Mouse (Mus musculus): Measurements from ENCODE around the gene Nipal1. TPM values are rescaled to one million over a fixed set of nuclear protein-coding genes. Genes with fewer than 3 reads are reported as not detected.
A peak's percentile ranks its signal among the peaks of the same experiment; 100 is the strongest.

Nipal1 gene
- polyA plus RNA-seq, 1 experiment from 2014 or later = 40.0 TPM

DNA sequence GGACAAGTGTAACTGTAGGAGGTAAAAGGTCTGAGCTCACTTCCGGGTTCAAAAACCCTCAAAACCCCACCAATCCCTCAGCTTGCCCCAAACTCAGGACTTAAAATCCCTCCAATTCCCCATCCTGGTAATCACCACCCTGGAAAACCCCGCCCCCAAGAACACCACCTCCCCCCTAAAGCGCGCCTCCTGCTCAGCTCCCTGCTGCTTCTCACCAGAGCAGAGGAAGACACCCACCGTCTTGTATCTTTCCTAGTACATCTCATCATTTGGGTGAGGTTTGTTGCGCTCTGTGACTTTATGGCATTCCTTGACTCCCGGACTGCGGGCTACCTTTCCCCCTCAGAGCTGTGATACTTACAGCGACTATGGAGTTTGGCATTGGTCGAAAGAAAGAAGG, 59.1 kb downstream of the Nipal1 start:
- whole genome bisulfite sequencing = 73% methylated on average over 10 of the region's 10 CpGs
- Histone ChIP-seq H3K27ac (ENCODE audit: low read depth, low read length) (no peak overlapping the region), H3K4me2 (replicated peaks; ENCODE audit: low read depth) (no peak overlapping the region), H3K9me3 (ENCODE audit: control insufficient read depth) (no peaks in the 10 kb centered on the region), H3K36me3 (ENCODE audit: control insufficient read depth, insufficient read depth) (no peaks in the 10 kb centered on the region), H3K4me3 (ENCODE audit: low read depth, low read length) (no peak overlapping the region), H3K9ac (ENCODE audit: low read depth, low read length) (no peak overlapping the region), H3K4me1 (replicated peaks; ENCODE audit: control insufficient read depth, insufficient read depth, low read length) (0 out of 2 replicates have a peak, but pooled peaks cover 5% of the 10 kb centered on the region), H3K27me3 (replicated peaks; ENCODE audit: control insufficient read depth, insufficient read depth, low read length) (no peaks in the 10 kb centered on the region)
- no peak for ATAC-seq
- TF ChIP-seq CTCF (IDR thresholded peaks at IDR 0.05; ENCODE audit: low read depth) = no peak

DNA sequence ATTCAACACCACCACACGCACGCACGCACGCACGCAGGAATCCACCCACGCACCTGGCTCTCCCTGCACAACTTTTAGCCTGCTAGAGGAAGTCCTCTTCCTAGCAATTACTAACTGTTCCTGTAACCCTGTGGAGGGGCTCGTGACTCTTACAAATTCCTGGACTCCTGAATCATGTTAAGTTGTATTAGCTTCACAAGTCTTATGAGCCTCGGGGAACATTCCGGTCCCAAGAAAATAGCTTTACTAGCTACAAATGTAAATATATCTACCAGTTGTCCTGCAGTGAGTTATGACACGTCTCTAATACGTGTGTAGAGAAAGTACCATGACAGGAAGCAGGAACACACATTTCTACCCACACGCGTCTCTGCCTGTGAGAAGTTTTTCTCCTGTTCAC, 61.9 kb downstream of the Nipal1 start:
- no peaks in the 10 kb centered on the region for H3K36me3 ChIP-seq (ENCODE audit: control insufficient read depth, insufficient read depth)
- no peak overlapping the region for H3K9ac ChIP-seq (ENCODE audit: low read depth, low read length)
- no peak overlapping the region for H3K27ac ChIP-seq (ENCODE audit: low read depth, low read length)
- H3K9me3 ChIP-seq (ENCODE audit: control insufficient read depth) = no peaks in the 10 kb centered on the region
- peak; percentile 42; the same call in 1 of the 2 replicates for ATAC-seq
- 0 out of 2 replicates have a peak, but pooled peaks cover 5% of the 10 kb centered on the region for H3K4me1 ChIP-seq (replicated peaks; ENCODE audit: control insufficient read depth, insufficient read depth, low read length)
- 70% methylated on average over 13 of the region's 13 CpGs for WGBS
- no peak overlapping the region; the same call in 1 of the 2 replicates for H3K4me2 ChIP-seq (replicated peaks; ENCODE audit: low read depth)
- no peaks in the 10 kb centered on the region for H3K27me3 ChIP-seq (replicated peaks; ENCODE audit: control insufficient read depth, insufficient read depth, low read length)
- TF ChIP-seq CTCF (IDR thresholded peaks at IDR 0.05; ENCODE audit: low read depth) = no peak
- no peak overlapping the region for H3K4me3 ChIP-seq (ENCODE audit: low read depth, low read length)

DNA sequence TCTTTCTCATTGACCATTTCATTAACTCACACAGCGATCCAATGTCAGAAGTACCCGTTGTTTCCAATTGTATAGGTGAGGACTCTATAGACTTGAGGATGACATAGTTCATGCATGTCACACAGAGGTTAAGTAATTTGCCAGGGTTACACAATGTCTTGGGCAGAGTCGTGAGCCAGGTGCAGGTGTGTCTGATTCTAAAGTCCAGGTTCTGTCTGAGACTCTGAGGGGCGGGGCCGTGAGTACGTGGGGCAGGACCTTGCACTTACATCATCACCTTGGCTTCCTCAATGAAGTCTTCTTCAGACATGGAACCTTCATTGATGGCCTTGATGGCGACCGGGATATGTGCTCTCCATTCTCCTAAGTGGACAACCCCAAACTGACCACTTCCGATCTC, 62.4 kb downstream of the Nipal1 start:
- Histone ChIP-seq H3K27me3 (replicated peaks; ENCODE audit: control insufficient read depth, insufficient read depth, low read length) (no peaks in the 10 kb centered on the region), H3K9ac (ENCODE audit: low read depth, low read length) (no peak overlapping the region), H3K27ac (ENCODE audit: low read depth, low read length) (peak overlapping the region; percentile 57; the same call in 1 of the 2 replicates), H3K9me3 (ENCODE audit: control insufficient read depth) (no peaks in the 10 kb centered on the region), H3K4me1 (replicated peaks; ENCODE audit: control insufficient read depth, insufficient read depth, low read length) (0 out of 2 replicates have a peak, but pooled peaks cover 5% of the 10 kb centered on the region), H3K4me2 (replicated peaks; ENCODE audit: low read depth) (peak overlapping the region; percentile 28), H3K4me3 (ENCODE audit: low read depth, low read length) (no peak overlapping the region), H3K36me3 (ENCODE audit: control insufficient read depth, insufficient read depth) (no peaks in the 10 kb centered on the region)
- WGBS = 55% methylated on average over 9 of the region's 9 CpGs
- TF ChIP-seq CTCF (IDR thresholded peaks at IDR 0.05; ENCODE audit: low read depth) = no peak
- peak; percentile 99 for ATAC-seq

DNA sequence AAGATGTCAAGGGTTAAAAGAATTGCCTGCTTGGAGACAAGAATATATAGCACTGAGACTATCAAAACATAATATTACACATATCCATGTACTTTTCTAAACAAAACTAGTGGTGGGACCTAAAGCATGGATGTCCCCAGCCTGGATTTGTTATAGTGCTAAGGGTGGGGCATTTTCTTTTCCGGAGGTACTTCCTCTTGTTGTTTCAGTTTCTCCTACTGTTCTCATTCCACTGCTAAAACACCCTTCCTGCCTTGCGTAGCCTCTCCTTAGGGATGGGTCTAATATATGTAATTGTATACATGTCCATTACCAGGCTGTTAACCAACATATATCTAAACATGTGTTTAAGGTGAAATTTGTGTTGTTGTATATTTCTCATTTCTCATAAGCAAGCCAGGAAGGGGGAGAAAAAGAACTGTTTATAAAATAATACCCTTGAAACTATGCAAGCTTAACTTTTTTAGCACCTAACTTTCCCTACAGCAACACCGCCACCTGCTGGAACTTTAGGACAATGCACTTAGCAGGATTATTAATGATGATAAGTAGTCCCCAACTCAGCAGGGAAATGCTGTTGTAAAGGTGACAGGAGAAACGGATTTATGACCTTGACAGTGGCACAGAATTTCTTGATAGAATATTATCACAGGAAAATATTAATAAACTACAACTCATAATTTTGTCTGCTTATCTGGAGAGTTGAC, 63.1 kb downstream of the Nipal1 start:
- peak overlapping the region; percentile 28; the same call in 1 of the 2 replicates for H3K4me2 ChIP-seq (replicated peaks; ENCODE audit: low read depth)
- peak; percentile 92 for TF ChIP-seq CTCF (IDR thresholded peaks at IDR 0.05; ENCODE audit: low read depth)
- no peak overlapping the region for H3K9ac ChIP-seq (ENCODE audit: low read depth, low read length)
- peak; percentile 69 for ATAC-seq
- 0 out of 2 replicates have a peak, but pooled peaks cover 5% of the 10 kb centered on the region for H3K4me1 ChIP-seq (replicated peaks; ENCODE audit: control insufficient read depth, insufficient read depth, low read length)
- H3K27ac ChIP-seq (ENCODE audit: low read depth, low read length) = peak overlapping the region; percentile 57; the same call in 1 of the 2 replicates
- no peaks in the 10 kb centered on the region for H3K36me3 ChIP-seq (ENCODE audit: control insufficient read depth, insufficient read depth)
- H3K27me3 ChIP-seq (replicated peaks; ENCODE audit: control insufficient read depth, insufficient read depth, low read length) = no peaks in the 10 kb centered on the region
- 9% methylated on average over 4 of the region's 4 CpGs for WGBS
- H3K9me3 ChIP-seq (ENCODE audit: control insufficient read depth) = no peaks in the 10 kb centered on the region
- no peak overlapping the region for H3K4me3 ChIP-seq (ENCODE audit: low read depth, low read length)

DNA sequence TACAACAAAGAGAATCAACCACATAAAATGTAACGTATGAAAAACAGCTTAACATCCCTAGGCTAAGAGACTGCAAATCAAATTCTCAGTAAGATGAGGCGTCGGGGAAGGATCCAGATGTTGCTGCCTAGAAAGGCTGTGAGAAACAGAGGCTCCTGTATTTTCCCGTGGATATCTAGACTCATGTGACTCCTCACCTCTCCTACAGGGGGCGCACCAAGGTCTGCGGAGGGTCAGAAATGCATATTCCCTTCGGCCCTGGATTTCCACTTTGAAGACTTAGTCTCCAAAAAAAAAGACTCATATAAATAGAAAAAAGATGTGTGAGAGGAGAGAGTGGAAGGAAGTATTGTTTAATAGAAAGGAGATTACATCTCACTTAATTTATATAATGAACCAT, 73.0 kb downstream of the Nipal1 start:
- no peaks in the 10 kb centered on the region for H3K27me3 ChIP-seq (replicated peaks; ENCODE audit: control insufficient read depth, insufficient read depth, low read length)
- ATAC-seq = no peak
- H3K9ac ChIP-seq (ENCODE audit: low read depth, low read length) = no peak overlapping the region
- no peaks in the 10 kb centered on the region for H3K9me3 ChIP-seq (ENCODE audit: control insufficient read depth)
- H3K4me3 ChIP-seq (ENCODE audit: low read depth, low read length) = no peak overlapping the region
- no peak overlapping the region for H3K4me2 ChIP-seq (replicated peaks; ENCODE audit: low read depth)
- no peak overlapping the region for H3K27ac ChIP-seq (ENCODE audit: low read depth, low read length)
- WGBS = 71% methylated on average over 7 of the region's 7 CpGs
- no peaks in the 10 kb centered on the region for H3K36me3 ChIP-seq (ENCODE audit: control insufficient read depth, insufficient read depth)
- peak; percentile 39 for TF ChIP-seq CTCF (IDR thresholded peaks at IDR 0.05; ENCODE audit: low read depth)
- H3K4me1 ChIP-seq (replicated peaks; ENCODE audit: control insufficient read depth, insufficient read depth, low read length) = no peaks in the 10 kb centered on the region

Other genes starting within 250 kb of the Nipal1 start
- gene Corin, start 143.3 kb upstream of the Nipal1 start, polyA plus RNA-seq (2015; fragmentation: Nextera tagmentation; extraction: Ambion mirVana) = 0.09 TPM in 2 replicates
- gene Nfxl1, start 88.1 kb upstream of the Nipal1 start, polyA plus RNA-seq (2015; fragmentation: Nextera tagmentation; extraction: Ambion mirVana) = 6.3 and 7.1 TPM in 2 replicates
- gene Zar1, start 66.5 kb upstream of the Nipal1 start, polyA plus RNA-seq (2015; fragmentation: Nextera tagmentation; extraction: Ambion mirVana) = not detected in 2 replicates
- 0.29 and 0.71 TPM in 2 replicates for gene Gm5868, start 60.2 kb upstream of the Nipal1 start, polyA plus RNA-seq (2015; fragmentation: Nextera tagmentation; extraction: Ambion mirVana)
- gene Cnga1, start 3.5 kb upstream of the Nipal1 start, polyA plus RNA-seq (2015; fragmentation: Nextera tagmentation; extraction: Ambion mirVana) = not detected in 2 replicates
- gene Txk, start 105.0 kb downstream of the Nipal1 start, polyA plus RNA-seq (2015; fragmentation: Nextera tagmentation; extraction: Ambion mirVana) = 0.39 and 0.44 TPM in 2 replicates
- gene Tec, start 220.7 kb downstream of the Nipal1 start, polyA plus RNA-seq (2015; fragmentation: Nextera tagmentation; extraction: Ambion mirVana) = 12.4 and 14.7 TPM in 2 replicates